Mouse (Mus musculus) gastrocnemius, postnatal 36 days (tissue): ENCODE results near the gene Apbb2. TPM values are rescaled to one million over a fixed set of nuclear protein-coding genes. Genes with fewer than 3 reads are reported as not detected.

ENCODE experiments used
- DNase-seq, 2 experiments: peaks; one replicate each; pipeline ENCODE4 v3.0.0; 2022
- intact Hi-C: fragments of 180-260 bp; cut with DNase I; formaldehyde crosslinking; loops from one replicate; pipeline ENCODE4 v1.15.1; 2025
- total RNA-seq, 2 experiments: library from RNA; stranded (reverse); gene quantifications; 2 replicates each; pipeline ENCODE4 v1.2.3; 2021

Apbb2 gene
- total RNA-seq, 2 experiments from 2014 or later, result 32.0 to 39.1 TPM

DNA sequence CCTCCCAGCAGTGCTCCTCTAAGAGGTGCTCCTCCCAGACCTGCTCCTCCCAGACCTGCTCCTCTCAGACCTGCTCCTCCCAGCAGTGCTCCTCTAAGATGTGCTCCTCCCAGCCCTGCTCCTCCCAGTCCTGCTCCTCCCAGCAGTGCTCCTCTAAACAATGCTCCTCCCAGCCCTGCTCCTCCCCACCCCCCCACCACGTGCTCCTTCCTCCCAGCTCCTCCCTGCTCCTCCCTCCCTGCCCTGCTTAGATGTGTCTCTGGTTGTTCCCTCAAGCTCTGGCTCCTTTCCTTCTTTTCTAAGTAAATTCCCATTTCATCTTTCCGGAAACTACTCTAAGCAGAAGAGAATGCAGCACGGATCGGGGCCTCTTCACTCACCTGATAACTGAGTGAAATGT is 14.2 kb downstream of the Apbb2 start:
- intact Hi-C loops, result no loop called here
- DNase-seq, result no peak

DNA sequence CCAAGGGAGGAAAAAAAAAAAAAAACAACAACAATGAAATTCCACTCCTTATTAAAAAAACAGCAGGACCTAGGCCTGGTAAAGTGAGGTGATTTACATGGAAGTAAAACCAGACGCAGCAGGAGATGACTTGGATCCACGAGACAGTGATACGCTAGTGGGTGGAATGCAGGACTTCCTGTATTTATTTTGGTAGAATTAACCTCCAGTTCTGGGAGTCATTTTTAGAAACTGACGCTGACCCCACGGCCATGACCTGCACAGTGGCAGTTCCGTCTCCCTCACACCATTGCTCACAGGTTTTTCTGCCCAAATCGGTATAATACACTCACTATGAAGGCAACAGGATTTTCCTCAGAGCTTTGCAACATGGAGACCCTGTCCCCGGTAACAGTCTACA is 14.8 kb downstream of the Apbb2 start:
- DNase-seq, result no peak
- intact Hi-C loops, result no loop called here

DNA sequence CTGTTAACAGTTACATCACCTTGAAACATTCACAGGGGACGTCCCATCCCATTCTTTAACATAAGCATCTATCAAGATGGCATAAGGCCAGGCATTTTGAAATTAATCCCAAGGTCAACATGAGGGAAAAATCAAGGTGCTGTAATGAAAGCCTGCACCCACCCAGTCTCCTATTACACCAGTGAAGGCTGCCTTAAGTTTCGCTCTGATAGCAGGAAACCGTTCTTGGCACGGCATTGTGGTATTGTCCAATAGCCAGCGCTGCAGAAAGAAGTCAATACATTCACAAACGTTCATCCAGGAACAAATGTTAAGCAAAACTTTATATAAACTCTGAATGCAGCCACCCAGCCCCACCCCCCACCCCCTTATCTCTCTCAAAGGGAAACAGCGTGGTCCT is 15.4 kb downstream of the Apbb2 start:
- intact Hi-C loops, result no loop called here
- DNase-seq, result no peak

- no peak for DNase-seq
- intact Hi-C loops, result no loop called here
Measured at GRCm38 (mm10) chr5:66602287-66602820, 16.2 kb downstream of the Apbb2 start.

DNA sequence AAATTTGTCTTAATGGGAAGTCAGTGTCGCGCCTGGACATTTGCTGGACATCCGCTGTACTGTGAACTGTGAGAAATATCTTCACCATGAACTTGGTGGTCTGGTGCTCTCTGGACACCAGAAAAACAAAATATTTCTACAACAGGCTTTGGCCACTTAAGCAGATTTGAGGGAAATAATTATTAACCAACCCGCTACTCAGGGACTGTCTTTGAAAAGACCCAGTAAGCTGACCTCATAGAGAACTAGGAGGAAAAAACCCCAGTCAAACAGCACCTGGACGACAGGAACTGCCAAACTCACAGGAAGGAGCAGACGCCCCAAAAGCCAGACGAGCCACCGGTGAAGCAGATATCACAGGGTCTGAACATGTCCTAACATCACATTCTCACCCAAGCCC is 18.2 kb downstream of the Apbb2 start:
- DNase-seq, result no peak
- intact Hi-C loops, result no loop called here

- intact Hi-C loops, result no loop called here
- no peak for DNase-seq
Measured at GRCm38 (mm10) chr5:66599888-66600287, 18.7 kb downstream of the Apbb2 start.

GRCm38 (mm10) chr5:66596296-66596695 is 22.3 kb downstream of the Apbb2 start:
- intact Hi-C loops, result no loop called here
- DNase-seq, result no peak

GRCm38 (mm10) chr5:66594881-66595280 is 23.7 kb downstream of the Apbb2 start:
- intact Hi-C loops, result no loop called here
- no peak for DNase-seq

DNA sequence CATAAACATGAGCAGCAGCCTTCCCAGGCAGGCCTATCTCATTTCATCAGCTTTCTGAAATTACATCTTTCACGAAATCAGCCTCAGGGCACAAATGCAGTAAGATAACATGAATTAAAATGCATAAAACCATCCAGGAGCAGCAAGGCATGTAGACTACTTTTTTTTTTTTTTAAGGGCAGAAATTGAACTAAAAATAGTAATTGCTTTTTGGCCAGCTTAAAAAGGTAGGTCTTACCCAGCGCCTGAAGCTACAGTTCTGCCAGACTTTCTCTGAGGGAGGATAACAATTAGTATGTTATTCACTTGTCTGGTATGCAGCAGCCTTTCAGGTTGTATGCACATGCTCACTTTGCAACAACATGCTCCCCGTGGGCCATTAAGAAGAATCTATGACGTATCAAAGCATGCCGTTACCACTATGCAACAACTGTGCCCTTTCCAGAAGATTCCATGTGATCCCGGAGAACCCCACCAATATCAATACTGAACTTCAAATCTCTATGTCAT is 32.3 kb downstream of the Apbb2 start:
- no peak for DNase-seq
- intact Hi-C loops, result no loop called here

GRCm38 (mm10) chr5:66583019-66583406 is 35.6 kb downstream of the Apbb2 start:
- no peak for DNase-seq

GRCm38 (mm10) chr5:66582281-66583018 is 36.1 kb downstream of the Apbb2 start:
- intact Hi-C loops, result no loop called here
- DNase-seq, result no peak

More at GRCm38 (mm10) chr5:66583019-66583406, 35.6 kb downstream of the Apbb2 start:
- intact Hi-C loops, result no loop called here

DNA sequence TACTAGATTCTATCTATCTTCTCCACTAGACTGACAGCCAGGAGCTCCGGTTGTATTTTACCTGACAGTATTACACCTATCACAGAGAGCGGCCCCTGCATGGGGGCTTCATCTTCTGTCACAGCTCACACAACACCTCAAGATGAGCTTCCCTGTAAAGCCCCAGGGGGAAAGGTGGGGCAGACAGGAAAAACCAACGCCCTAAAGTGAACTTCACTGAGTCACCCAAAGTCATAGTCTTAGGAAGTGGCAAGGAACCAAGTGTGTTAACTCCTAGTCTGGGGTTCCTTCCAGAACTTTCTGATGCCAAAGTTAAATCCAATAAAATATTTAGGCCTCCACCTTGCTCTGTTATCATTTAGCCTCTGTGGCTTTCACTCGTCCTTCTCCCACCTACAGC is 39.5 kb downstream of the Apbb2 start:
- no peak for DNase-seq
- intact Hi-C loops, result no loop called here

DNA sequence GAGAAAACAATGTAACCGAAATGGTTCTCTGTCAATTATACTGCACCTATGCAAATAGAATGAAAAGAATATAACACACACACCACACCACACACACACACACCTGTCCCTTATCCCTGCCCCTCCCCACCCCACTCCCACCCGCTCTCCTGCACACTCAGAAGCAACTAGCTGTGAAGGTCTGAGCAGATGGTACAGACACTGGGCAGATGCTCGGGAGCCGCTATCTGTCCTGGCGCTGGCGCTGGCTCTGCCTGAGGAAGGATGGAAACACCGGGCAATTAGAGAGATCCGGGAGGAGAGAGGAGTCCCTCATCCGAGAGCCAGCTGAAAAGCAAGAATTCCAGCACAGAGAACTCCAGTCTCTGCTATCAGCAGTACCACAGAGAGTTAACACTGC is 42.3 kb downstream of the Apbb2 start:
- intact Hi-C loops, result no loop called here
- no peak for DNase-seq

- intact Hi-C loops, result no loop called here
- DNase-seq, result no peak
Measured at GRCm38 (mm10) chr5:66575148-66575547, 43.4 kb downstream of the Apbb2 start.

DNA sequence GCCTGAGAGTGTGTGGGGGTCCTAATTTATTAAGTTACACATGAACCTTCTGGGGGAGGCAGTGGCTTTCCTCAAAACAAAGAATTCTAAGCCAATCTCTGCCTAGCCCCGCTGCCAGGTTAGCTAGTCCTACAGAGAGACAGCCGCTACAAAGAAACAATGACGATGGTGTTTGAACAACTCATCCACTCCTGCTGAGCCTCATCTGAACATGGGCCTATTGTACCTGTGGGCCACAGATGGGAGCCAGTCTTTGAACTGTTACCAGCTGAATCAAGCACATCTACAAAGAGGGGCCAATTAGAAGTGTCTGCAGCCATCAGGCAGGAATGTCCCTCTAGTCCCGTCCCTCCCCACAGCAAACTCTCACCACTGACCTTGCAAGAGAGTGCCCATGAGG is 45.3 kb downstream of the Apbb2 start:
- intact Hi-C loops, result no loop called here
- no peak for DNase-seq

DNA sequence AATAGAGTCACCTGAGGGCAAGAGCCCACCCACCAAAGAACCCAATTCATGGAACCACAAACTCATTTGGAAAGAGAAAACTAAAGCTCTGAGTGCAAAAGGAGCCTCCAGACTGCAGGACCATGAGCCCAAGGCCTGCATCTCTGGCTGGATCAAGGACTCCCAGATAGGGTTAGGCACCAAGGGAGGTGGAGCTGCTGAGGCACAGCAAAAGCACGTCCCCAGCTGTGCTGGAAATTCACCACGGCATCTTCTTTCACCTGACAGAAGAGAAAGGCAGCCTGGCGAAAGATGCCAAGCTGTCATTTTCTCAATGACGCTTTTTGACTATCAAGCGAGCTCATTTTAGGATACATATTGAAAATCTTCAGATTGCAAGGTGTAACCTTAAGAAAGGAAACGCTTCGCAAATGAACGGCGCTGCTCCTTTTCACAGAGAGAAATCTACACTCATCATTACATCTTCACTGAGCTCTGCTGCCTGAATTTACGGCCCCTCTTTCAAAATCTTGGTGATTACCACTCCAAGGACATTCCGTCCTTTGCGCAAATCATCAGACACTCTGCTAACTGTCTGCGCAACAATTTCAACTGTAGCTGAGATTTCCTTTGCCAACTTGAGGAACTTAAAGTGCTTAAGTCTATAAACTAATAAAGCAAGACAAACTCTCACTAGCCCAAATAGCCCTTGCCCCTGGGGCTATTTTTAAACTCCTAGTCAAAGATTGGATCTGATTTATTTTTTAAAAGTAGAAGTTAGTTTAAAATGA is 46.3 kb downstream of the Apbb2 start:
- DNase-seq, result no peak
- intact Hi-C loops, result no loop called here

DNA sequence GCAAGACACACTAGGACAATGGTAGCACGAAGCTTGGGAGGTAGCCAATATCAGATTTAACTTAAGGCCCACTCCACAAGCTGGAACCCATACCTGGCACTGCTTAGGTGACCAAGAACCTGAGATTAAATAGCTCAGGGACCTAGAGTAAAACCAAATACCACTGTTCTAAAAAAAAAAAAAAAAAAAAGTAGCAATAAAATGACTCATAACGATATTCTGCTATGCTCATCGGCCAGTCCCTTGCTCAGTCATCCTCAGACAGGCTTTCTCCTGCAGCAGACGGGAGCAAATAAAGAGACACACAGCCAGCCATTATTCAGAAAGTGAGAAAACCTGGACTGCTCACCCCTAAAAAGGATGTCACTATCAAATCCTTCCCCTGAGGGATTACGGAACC is 47.9 kb downstream of the Apbb2 start:
- intact Hi-C loops, result no loop called here
- no peak for DNase-seq

DNA sequence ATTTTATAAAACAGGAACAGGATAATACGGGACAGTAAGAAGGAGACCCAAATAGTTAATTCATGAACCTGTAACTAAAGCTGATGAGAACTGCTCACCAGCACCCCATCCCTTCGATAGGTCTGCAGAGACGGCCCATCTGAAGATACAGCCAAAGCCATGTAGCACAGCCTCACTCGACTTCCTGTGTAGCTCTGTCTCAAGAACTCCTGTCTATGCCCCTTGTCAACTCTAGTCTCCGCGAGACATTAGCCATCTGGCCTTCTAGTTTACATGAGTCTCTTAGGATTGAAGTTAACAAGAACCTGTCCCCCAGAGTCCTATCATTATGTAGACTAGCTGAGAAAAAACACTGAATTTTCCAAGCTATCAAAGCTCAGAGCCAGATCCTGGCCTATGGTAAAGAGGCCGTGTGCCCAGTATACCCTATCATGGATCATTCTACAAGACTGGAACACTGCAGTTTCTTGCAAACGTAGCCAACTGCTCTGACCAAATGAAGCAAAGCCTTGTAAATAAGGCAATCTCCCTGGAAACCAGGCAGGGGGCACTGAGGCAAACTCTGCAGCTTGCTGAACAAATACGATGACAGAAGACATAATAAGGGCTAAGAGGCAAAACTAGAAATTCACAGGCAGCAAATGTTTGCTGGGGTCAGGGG is 49.3 kb downstream of the Apbb2 start:
- intact Hi-C loops, result no loop called here

GRCm38 (mm10) chr5:66568002-66568401 is 50.6 kb downstream of the Apbb2 start:
- intact Hi-C loops, result no loop called here
- no peak for DNase-seq

More for the DNA sequence above, 49.3 kb downstream of the Apbb2 start:
- no peak for DNase-seq

- intact Hi-C loops, result no loop called here
- no peak for DNase-seq
Measured at GRCm38 (mm10) chr5:66567424-66567823, 51.2 kb downstream of the Apbb2 start.

GRCm38 (mm10) chr5:66559591-66560175 is 58.9 kb downstream of the Apbb2 start:
- intact Hi-C loops, result no loop called here
- DNase-seq, result no peak
